Mouse (Mus musculus) thymus, adult 2 months (tissue): Measurements from ENCODE around the gene C77080. TPM values are rescaled to one million over a fixed set of nuclear protein-coding genes. Genes with fewer than 3 reads are reported as not detected.

Source experiments
- DNase-seq: peaks from one replicate; pipeline ENCODE4 v3.0.0; 2021
- H3K27ac ChIP-seq: fragments of 200-500 bp; 2 replicates; pipeline ENCODE4 v1.5.1; 2012; ENCODE audit warnings: low read length, control low read depth; ENCODE audit not compliant: control insufficient read depth, insufficient read depth
- H3K27me3 ChIP-seq: fragments of 200-500 bp; 2 replicates; pipeline ENCODE4 v1.6.1; 2012; ENCODE audit warnings: mild to moderate bottlenecking, low read length, moderate library complexity, mixed read lengths; ENCODE audit not compliant: control insufficient read depth, insufficient read depth
- H3K36me3 ChIP-seq: fragments of 200-500 bp; 2 replicates; pipeline ENCODE4 v1.6.1; 2012; ENCODE audit warnings: mild to moderate bottlenecking, low read length, moderate library complexity; ENCODE audit not compliant: control insufficient read depth, insufficient read depth
- H3K4me1 ChIP-seq: fragments of 200-500 bp; replicated peaks from 2 replicates; pipeline ENCODE4 v1.6.1; 2012; ENCODE audit warnings: low read length; ENCODE audit not compliant: control insufficient read depth, insufficient read depth
- H3K4me3 ChIP-seq: fragments of 200-500 bp; 2 replicates; pipeline ENCODE4 v1.5.1; 2012; ENCODE audit warnings: mild to moderate bottlenecking, low read length, control low read depth, moderate library complexity; ENCODE audit not compliant: control insufficient read depth, insufficient read depth
- CTCF ChIP-seq: fragments of 200-500 bp; IDR thresholded peaks from 2 replicates; pipeline ENCODE4 v1.5.1; 2012; ENCODE audit warnings: mild to moderate bottlenecking, control low read depth, low read length, moderate library complexity, borderline replicate concordance; ENCODE audit not compliant: control insufficient read depth, poor library complexity, insufficient read depth; ENCODE audit errors: extremely low read depth
- POLR2A ChIP-seq: fragments of 200-500 bp; IDR thresholded peaks from 2 replicates; pipeline ENCODE4 v1.6.1; 2012; ENCODE audit warnings: mild to moderate bottlenecking, low read length, control low read depth, moderate library complexity; ENCODE audit not compliant: control insufficient read depth, poor library complexity, insufficient read depth; ENCODE audit errors: extremely low read depth
- WGBS: fragments of 180-500 bp; shearing (Covaris S2); methylation state at CpG from one replicate; pipeline ENCODE4 v1.1.7; 2018; 5-methylcytosine and 5-hydroxymethylcytosine counted together
- polyA plus RNA-seq: library from polyadenylated mRNA; depleted of rRNA; stranded (reverse); fragments of >200 nt; gene quantifications from 2 replicates; pipeline ENCODE4 v1.2.3, GENCODE M21; 2012

The C77080 gene
- polyA plus RNA-seq, 1 experiment: 19.5 TPM

GRCm38 (mm10) chr4:129256450-129257380 lies 4.5 kb downstream of the C77080 start:
- Histone ChIP-seq H3K36me3 (no peaks in the 10 kb centered on the region), H3K4me1 (peaks cover 10% of the 10 kb centered on the region), H3K4me3 (no peak overlapping the region), H3K27ac (no peak overlapping the region), H3K27me3 (no peaks in the 10 kb centered on the region)
- 25% methylated on average over 8 of the region's 8 CpGs for WGBS
- no peak for DNase-seq
- TF ChIP-seq POLR2A (no peak), CTCF (no peak)

- TF ChIP-seq CTCF: no peak
- Histone ChIP-seq H3K4me1 (peaks cover 15% of the 10 kb centered on the region), H3K36me3 (no peaks in the 10 kb centered on the region), H3K4me3 (no peak overlapping the region), H3K27ac (no peak overlapping the region), H3K27me3 (no peaks in the 10 kb centered on the region)
- WGBS: 94% methylated on average over 3 of the region's 3 CpGs
- DNase-seq: no peak
Measured at GRCm38 (mm10) chr4:129254571-129254970, 6.6 kb downstream of the C77080 start.

GRCm38 (mm10) chr4:129252492-129252891 lies 8.7 kb downstream of the C77080 start:
- 88% methylated on average over 2 of the region's 2 CpGs for WGBS
- Histone ChIP-seq H3K4me3 (no peak overlapping the region), H3K36me3 (no peaks in the 10 kb centered on the region), H3K27ac (no peak overlapping the region), H3K4me1 (peaks cover 15% of the 10 kb centered on the region), H3K27me3 (peaks cover 3% of the 10 kb centered on the region)
- TF ChIP-seq CTCF (no peak), POLR2A (no peak)
- no peak for DNase-seq

GRCm38 (mm10) chr4:129251482-129252125 lies 9.6 kb downstream of the C77080 start:
- Histone ChIP-seq H3K4me3 (no peak overlapping the region), H3K36me3 (no peaks in the 10 kb centered on the region), H3K4me1 (peaks cover 14% of the 10 kb centered on the region), H3K27me3 (peaks cover 3% of the 10 kb centered on the region), H3K27ac (no peak overlapping the region)
- TF ChIP-seq POLR2A (no peak), CTCF (no peak)
- WGBS: 10% methylated on average over 15 of the region's 15 CpGs
- no peak for DNase-seq

- DNase-seq: no peak
- WGBS: 78% methylated on average over 15 of the region's 15 CpGs
- no peak overlapping the region for H3K27ac ChIP-seq
- H3K36me3 ChIP-seq: no peaks in the 10 kb centered on the region
- peaks cover 3% of the 10 kb centered on the region for H3K27me3 ChIP-seq
- TF ChIP-seq CTCF: no peak
- no peak for TF ChIP-seq POLR2A
- no peak overlapping the region for H3K4me3 ChIP-seq
- peaks cover 7% of the 10 kb centered on the region for H3K4me1 ChIP-seq
Measured at GRCm38 (mm10) chr4:129250759-129251481, 10.3 kb downstream of the C77080 start.

GRCm38 (mm10) chr4:129249288-129249687 lies 11.9 kb downstream of the C77080 start:
- Histone ChIP-seq H3K36me3 (no peaks in the 10 kb centered on the region), H3K27me3 (peaks cover 3% of the 10 kb centered on the region), H3K4me1 (peaks cover 7% of the 10 kb centered on the region), H3K4me3 (no peak overlapping the region), H3K27ac (no peak overlapping the region)
- TF ChIP-seq POLR2A (no peak), CTCF (no peak)
- 91% methylated on average over 7 of the region's 7 CpGs for WGBS
- no peak for DNase-seq
